Mouse (Mus musculus) stomach, adult 2 months (tissue): Measurements from ENCODE around the gene Olfr31. TPM values are rescaled to one million over a fixed set of nuclear protein-coding genes. Genes with fewer than 3 reads are reported as not detected.

ENCODE experiments used
- polyA plus RNA-seq: library from polyadenylated mRNA; depleted of rRNA; stranded (reverse); fragments of >200 nt; gene quantifications from 2 replicates; pipeline ENCODE4 v1.2.3, GENCODE M21; 2012; rRNA removed

The Olfr31 gene
- not detected in 2 replicates for polyA plus RNA-seq

DNA sequence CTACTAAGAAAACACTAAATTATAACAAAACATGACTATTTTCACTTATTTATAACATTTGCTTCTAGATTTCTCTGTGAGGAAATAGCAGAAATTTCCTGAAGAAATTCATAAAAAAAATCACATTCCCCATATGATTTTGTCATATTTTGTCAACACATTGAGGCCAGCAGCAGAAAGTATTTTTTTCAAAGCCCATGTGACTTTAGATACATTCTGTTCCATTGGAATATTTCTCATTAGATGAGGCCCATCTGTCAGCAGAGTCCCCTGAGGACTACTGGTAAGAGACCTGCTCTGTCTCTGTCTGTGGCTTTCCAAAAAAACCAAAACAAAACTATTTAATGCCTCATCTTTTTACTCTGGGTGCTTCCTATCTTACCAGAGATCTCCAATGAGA is at the start of gene Olfr31:
Gene Olfr31, plus strand, starts transcription at position 301 of the 400 bp plus-strand sequence.

DNA sequence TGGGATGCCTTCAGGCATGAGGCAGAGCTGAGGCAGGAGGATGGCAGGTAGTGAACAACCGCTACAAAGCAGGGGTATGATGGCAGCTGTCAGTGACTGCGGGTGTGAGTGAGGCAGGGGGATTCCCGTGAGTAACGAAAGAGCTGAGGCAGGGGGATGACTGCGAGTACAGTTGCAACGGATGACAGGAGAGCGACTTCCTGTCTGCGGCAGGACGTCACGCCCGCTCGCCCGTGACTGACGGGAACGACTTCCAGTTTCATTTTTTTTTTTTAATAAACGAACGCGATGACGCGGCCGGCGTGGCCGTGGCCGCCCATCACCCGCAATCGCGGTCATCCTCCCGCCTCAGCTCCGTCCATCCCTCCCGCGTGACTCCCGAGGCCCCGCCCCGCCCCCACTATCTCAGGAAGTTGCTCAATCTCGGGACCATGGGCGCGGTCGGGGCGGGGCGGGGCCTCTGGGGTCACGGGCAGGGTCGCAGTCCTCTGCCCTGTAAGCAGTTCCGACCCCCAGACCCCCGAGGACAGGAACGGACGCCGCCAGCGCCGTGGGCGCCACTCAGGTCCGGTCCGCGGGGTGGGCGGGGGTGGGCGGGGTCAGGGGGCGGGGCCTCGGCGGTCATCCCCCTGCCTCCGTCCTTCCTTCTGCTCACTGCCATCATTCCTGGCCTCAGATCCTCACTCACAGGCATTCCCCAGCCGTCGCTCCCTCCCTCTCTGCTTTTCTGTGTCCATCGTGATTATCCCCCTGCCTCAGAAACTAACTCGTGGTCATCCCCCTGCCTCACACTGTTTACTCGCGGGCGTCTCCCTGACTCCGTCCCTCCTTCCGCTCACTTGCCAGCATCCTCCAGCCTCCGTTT is 23.6 kb downstream of the Olfr31 start, which contains the start of gene Il3ra:
Gene Il3ra, plus strand, starts transcription at position 328 of the 865 bp plus-strand sequence.

Other genes with a start within 250 kb of the Olfr31 start
- gene Psmd6, start 201.8 kb upstream of the Olfr31 start, polyA plus RNA-seq = 6.5 and 9.8 TPM in 2 replicates
- not detected in 2 replicates for gene Olfr720, start 136.0 kb upstream of the Olfr31 start, polyA plus RNA-seq
- 15.4 and 37.1 TPM in 2 replicates for gene Il3ra, start 23.4 kb downstream of the Olfr31 start, polyA plus RNA-seq
- gene Olfr721-ps1, start 78.5 kb downstream of the Olfr31 start, polyA plus RNA-seq = not detected in 2 replicates